Mouse (Mus musculus): ENCODE results near the gene Nt5dc2. TPM values are rescaled to one million over a fixed set of nuclear protein-coding genes. Genes with fewer than 3 reads are reported as not detected.

The Nt5dc2 gene
- total RNA-seq, 2 experiments from 2014 or later, result 27.0 to 32.7 TPM

DNA sequence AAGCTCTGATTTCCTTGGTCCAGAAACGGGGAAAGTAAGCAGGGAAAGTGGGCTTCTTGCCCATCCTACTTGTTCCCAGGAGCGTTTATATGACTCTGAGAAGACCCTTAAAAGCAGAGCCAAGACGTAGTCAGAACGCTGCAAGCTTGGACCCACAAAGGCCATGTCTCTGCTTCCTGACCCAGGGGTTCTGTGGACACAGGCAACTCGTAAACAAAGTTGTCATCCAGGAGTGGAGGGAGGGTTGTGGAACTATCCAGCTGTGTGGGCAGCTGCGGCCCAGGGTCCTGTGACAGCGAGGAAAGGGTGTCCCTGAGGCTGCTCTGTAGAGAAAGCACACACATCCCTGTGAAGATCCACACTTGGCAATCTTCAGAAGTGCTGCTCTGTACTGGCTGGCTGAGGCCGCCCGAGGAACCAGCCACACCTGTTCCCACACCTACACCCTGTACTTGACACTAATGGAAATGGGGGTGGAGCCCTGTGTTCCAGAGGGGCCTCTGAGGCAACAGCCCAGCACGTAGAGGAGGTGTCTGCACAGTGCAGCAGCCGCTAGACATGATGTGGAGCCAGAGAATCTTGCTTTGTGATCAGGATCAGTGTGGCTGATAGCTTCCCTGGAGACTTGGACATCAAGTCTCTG, 2.3 kb downstream of the Nt5dc2 start:
- DNase-seq (ENCODE audit: low spot score in 2 of 2), result peak in 1 of 2 experiments; percentile 18

DNA sequence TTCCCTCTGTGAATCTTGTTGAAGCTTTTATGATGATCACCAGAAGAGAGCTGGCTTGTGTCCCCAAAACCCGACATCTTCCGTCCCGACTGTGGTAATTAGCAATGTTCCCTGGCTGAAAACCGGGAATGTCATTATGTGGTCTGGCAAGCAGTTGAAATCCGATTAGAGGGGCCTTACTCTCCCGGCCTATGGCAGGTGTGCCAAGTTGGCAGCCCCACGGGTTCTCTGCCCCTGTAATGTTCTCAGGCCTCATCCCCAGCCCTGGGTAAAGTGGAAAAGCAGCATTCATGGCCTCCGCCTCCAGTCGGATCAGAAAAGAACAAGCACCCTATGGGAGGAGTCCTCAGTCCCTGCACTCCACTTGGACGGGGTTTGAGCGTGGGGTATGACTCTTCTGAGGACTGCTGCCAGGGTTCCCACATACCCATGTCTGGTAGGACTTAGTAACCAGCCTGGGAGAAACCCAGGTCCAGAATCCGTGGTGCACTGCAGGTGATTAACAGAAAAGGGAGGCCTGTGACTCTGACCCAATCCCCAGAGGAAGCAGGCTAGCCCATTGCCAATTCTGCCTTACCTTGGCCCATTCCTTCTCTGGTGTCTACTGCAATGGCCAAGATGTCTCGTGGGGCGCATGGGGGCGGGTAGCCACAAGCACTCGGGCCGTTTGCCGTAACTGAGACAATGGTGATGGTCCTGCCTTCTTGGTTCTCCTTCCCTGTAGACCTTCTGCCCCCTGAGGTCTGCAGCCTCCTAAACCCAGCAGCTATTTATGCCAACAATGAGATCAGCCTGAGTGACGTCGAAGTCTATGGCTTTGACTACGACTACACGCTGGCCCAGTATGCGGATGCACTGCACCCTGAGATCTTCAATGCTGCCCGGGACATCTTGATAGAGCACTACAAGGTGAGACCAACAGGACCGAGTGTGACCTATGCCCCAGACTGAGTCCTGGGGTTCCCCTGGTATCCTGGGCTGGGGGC, 3.5 kb downstream of the Nt5dc2 start:
- peak in 1 of 2 experiments; percentile 21 for DNase-seq (ENCODE audit: low spot score in 2 of 2)

DNA sequence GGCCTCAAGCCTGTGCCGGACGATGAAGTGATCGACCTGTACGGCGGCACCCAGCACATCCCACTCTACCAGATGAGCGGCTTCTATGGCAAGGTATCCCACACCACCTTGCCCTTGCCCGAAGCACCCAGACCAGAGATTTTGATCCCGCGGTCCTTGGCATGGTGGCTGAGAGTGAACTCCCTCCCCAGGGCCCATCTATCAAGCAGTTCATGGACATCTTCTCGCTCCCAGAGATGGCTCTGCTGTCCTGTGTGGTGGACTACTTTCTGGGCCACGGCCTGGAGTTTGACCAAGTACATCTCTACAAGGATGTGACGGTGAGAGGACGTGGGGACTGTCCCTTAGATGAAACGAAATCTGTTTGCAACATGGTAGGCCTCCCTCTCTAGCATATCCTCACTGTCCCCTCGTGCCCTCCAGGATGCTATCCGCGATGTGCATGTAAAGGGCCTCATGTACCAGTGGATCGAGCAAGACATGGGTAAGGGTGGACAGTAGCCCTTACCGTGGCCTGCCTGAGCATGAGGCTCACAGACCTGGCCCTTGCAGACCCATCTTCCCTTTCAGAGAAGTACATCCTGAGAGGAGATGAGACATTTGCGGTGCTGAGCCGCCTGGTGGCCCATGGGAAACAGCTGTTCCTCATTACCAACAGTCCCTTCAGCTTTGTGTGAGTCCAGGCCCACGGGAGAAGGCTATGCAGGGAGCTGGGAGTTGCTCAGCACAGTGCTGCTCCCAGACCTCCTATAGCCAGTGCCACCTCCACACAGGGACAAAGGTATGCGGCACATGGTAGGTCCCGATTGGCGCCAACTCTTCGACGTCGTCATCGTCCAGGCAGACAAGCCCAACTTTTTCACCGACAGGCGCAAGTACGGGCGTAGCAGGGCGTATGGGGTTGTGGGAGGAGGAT, 4.9 kb downstream of the Nt5dc2 start:
- DNase-seq (ENCODE audit: low spot score in 2 of 2), result peak in 1 of 2 experiments; percentile 16

DNA sequence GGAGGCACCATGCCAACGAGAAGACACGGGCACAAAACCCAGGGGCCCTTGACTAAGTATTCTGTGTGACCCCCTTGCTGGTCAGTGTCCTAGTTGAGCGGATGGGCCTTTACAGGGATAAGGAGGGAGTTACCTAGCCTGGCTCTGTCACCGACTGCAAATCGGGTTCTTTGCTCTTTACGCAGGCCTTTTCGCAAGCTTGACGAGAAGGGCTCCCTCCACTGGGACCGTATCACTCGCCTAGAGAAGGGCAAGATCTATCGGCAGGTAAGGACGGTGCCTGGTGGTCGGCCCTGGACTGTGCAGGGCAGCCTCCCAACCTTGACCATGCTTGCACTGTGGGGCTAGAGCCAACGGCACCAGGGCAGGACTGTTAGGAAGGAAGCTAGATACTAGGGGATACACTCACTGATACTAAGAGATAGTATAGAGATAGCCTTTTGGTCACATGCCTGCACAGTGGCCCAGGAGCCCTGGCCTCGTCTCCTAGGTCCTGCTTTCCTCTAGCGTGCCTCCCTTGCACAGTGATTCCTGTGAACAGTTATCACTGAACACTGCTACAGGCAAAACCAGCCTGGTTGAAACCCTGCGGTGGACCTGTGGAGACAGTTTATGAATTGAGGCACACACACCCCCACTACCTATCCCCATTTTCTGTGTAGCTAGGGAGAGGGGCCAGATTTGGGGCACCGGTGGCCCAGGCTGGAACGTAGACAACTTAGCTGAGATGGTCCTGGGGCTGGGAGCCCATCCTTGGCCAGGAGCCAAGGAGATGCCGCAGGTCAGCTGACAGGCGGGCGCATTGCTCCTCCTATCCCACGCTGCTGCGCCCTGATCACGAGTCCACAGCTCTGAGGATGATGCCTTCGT, 5.8 kb downstream of the Nt5dc2 start:
- peak in 1 of 2 experiments; percentile 21 for DNase-seq (ENCODE audit: low spot score in 2 of 2)

DNA sequence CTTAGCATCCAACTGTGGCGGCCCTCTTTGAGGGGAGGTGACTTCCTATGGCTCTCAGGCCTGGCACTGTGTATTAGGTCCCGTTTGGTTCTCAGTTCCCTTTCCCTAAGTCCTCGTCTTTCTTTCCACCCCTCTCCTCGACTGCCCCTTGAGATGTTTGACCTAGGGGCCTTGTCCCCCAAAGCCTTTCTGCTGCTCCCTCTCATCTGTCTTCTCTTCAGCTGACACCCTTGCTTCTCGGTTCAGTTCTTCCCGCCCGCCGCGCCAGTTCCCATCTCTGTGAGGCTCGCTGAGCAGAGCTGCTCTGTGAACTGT, 6.4 kb downstream of the Nt5dc2 start:
- DNase-seq (ENCODE audit: low spot score in 2 of 2), result peak in 1 of 2 experiments; percentile 21

DNA sequence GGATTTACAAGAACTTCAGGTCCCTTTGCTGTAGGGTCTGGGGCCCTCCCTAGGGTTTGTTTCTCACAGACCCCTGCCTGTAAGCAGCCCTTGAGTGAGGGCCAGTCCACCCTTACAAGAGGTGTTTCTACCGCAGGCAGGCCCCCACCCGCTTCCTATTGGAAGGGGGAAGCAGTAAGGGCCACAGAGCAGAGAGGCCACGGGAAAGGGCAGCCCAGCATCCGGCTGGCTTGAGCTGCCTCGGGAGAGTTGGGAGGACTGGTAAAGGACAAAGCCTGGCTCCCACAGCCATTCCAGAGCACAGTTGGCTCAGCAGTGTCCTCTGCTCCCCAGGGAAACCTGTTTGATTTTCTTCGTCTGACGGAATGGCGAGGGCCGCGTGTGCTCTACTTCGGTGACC, 6.9 kb downstream of the Nt5dc2 start:
- peak in 1 of 2 experiments; percentile 29 for DNase-seq (ENCODE audit: low spot score in 2 of 2)

DNA sequence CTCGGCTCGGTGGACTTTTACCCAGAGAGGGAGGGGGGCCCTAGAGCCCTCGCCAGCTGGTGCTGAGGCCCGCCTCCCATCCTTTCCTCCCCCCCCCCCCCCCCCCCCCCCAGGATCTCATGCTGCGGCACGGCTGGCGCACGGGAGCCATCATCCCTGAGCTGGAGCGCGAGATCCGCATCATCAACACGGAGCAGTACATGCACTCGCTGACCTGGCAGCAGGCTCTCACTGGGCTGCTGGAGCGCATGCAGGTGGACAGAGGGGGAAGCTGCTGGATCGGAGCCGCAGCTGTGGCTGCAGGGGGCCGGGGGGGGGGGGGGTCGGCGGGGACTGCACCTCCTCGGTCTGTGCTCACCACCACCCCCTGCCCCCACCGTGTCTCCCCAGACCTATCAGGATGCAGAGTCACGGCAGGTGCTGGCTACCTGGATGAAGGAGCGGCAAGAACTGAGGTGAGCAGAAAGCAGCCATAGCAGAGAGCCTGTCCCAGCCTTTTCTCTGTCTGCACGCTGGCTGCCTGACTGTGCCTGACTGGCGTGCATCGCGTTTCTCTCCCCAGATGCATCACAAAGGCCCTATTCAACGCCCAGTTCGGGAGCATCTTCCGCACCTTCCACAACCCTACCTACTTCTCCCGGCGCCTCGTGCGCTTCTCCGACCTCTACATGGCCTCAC, 7.5 kb downstream of the Nt5dc2 start:
- DNase-seq (ENCODE audit: low spot score in 2 of 2), result peak in 1 of 2 experiments; percentile 19

DNA sequence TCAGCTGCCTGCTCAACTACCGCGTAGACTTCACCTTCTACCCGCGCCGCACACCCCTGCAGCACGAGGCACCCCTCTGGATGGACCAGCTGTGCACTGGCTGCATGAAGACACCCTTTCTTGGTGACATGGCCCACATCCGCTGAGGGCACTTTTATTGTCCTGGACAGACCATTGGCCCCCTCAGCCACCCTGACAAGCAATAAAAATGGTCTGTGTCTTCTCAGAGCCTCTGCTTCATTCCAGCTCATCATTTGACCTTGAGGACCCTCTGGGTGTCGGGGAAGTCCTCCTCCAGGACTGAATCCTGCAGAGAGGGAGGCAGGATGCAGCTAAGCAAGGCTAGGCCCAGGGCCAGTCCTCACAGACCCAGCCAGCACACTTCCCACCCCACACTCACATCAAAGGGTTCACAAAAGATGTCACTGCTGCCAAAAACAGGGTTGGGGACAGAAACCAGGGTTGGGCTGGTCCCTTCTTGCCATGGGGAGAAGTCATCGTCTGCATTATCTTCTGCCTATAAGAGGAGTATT, 8.1 kb downstream of the Nt5dc2 start:
- DNase-seq (ENCODE audit: low spot score in 2 of 2), result no peak

DNA sequence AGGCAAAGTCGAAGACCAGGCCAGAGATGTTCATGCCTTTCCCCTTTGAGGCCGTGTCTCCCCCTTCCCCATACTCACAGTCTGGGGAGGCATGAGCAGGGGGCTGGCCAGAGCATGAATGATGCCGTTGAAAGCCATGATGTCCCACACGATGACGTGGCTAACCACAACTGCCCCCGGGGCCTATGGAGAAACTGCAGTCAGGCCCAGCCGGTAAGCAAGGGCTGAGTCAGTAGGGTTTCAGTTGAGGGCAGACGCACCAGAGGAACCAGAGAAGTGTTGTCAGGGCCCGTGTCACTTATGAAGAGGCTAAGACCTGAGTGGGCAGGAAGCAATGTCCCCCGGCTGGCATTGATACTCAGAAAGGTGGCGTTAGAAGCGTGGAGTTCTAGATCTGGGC, 8.8 kb downstream of the Nt5dc2 start:
- no peak for DNase-seq (ENCODE audit: low spot score in 2 of 2)

DNA sequence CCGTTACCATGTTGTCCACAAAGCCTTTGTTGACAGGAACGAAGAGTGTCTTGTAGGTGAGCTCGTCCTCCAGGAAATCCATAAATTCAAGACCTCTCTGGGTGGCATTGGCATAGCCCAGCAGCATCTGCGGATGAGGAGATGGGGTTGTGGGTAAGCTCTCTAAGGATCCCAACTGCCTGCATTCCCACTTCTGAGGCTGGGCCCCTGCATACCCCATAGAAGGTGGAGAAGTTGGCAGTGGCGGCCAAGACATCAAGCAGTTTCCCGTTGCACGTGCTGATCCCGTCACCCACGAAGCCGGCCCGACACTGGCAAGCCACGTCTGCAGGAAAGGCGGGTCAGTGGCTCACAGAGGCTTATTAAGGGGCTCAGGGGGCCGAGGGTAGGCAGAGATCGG, 9.3 kb downstream of the Nt5dc2 start:
- DNase-seq (ENCODE audit: low spot score in 2 of 2), result no peak

DNA sequence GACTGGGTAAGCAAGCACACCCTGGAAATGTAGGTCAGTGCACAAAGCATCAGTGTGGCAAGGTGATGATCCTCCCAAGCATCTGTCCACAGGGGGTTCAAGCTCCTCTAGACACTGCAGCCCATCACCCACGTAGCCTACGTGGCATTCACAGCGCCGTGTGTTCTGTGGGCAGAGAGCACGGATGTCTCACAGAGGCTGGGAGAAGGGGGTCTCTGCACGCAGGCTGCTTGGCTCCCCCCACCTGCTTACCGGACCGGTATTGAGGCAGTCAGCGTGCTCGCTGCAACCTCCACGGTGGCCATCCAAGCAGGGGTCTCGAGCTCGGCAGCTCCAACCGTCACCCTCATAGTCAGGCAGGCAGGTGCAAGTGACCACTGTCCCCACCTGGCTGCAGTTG, 10.2 kb downstream of the Nt5dc2 start:
- no peak for DNase-seq (ENCODE audit: low spot score in 2 of 2)

DNA sequence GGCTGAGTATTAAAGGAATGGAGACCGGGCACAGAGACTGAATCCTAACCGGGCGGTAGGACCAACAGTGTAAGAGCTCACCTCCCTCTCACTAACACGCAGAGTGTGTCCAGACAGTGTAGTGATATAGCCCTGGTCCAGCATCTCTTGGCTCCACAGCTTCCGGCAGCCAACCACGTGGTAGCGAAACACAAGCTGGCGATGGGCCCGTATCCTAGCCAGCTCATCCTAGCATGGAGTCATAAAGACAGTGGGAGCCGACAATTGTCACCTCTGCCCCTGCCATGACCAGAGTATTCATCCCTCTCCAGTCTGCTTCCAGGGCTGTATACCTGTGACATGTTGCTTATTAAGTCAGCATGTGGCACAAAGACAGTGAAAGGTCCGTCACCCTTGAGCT, 14.8 kb downstream of the Nt5dc2 start:
- no peak for DNase-seq (ENCODE audit: low spot score in 2 of 2)

DNA sequence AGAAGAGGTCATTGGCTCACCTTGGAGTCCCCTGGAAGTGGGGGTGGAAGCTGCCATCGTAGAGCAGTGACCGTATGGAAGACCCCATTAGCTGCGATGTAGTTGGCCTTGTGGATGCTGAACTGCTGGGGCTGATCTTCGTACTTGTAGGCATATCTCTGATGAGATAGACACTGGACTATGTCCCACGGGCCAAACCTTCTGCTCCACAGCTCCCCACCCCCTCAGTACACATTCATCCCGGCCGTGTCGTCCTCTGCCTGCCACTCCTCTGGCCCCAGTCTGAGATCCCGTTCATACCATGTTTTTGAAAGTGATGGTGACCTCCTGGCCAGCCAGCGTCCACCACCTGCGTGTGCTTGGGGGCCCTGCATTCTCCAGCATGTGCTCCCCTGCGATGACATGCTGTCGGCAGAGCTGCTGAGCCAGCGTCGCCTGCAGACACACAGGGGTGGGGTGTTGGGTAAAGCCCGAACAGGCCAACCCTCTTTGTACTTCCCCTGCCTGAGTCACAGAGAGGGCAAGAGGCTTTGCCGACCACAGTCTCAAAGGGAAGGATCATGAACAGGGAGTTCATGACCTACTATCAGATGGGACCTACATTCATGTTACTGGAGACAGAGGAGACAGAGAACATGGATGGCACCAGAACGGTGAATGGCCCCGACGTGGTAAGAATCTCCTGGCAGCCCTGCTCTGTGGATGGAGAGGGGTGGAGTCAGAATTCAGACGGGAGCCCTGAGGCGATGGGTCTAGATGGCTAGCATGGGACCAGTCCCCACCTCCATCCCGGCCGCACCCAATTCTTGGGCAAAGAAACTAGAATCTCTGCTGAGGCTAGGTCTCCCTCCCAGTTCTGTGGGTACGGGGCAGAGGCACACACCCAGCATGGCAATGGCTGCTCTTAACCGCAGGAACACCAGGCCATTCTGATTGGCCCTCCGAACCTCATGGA, 29.6 kb downstream of the Nt5dc2 start:
- no peak for DNase-seq (ENCODE audit: low spot score in 2 of 2)

DNA sequence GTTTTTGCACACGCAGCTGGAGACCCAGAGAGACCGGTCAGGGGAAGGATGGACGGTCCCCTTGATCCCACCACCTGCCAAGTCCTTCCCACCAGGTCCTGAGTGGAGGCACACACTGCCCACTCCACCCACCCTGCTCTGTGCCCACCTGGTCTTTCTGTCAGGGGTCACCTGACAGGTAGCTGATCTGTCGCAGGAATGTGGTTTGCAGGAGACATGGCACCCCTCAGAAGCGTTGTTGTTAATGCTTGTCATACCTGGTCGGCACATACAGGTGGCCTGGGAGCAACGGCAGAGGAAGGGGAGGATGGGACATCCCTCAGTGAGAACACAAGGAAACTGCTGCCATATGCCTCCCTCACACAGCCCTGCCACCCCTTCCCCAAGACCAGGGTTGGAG, 30.3 kb downstream of the Nt5dc2 start:
- no peak for DNase-seq (ENCODE audit: low spot score in 2 of 2)

DNA sequence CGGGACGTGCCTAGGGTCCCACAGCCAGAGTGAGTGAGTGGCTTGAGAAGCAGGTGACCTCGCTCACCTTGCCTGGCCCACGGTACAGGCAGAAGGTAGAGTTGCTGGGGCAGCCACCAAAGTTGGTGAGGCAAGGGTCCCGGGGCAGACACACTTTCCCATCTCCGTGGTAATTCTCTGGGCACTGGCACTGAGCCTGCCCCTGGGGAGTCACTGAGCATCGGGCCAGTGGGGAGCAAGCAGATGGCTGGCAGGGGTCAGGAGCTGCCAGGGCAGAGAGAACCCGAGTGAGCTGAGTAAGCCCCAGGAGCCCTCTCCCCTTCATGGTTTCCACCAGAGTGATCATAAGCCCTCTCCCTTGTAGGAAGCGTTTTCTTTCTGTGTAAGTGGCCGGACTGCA, 30.8 kb downstream of the Nt5dc2 start:
- DNase-seq (ENCODE audit: low spot score in 2 of 2), result no peak

DNA sequence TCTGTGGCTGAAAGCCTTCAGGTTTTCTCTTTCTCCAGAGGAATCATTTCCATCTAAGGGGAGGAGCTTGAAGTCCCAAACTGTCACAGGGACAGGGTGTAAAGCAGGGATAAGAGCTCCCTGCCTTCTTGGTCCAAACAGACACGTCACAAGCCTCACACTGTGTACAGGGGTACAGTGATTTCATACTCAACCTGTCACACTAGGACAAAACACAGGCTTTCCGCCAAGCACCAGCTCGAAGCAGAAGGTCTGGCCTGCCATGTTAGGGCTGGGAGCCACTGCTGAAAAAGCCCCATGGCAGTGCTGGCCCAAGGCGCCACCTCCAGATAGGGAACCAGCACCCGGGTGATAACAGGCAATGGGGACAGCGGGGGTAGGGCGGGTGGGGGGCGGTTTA, 33.2 kb downstream of the Nt5dc2 start:
- DNase-seq (ENCODE audit: low spot score in 2 of 2), result no peak

DNA sequence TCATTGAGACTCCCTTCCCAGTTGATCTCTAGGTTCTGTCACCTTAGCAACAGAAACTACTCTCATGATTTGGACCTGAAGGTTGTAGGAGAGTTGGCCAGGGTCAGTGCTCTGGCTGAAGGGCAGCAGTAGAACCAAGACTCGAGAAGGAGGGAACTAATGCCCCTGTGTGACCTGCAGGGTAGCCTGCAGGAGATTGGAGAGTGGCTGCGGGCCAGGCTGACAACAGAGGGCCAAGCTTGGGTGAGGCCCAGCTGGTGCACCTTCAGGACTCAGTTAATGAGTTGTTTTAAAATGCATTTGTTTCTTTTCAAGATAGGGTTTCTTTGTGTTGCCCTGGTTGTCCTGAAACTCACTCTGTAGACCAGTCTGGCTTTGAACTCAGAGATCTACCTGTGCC, 34.2 kb downstream of the Nt5dc2 start:
- no peak for DNase-seq (ENCODE audit: low spot score in 2 of 2)

DNA sequence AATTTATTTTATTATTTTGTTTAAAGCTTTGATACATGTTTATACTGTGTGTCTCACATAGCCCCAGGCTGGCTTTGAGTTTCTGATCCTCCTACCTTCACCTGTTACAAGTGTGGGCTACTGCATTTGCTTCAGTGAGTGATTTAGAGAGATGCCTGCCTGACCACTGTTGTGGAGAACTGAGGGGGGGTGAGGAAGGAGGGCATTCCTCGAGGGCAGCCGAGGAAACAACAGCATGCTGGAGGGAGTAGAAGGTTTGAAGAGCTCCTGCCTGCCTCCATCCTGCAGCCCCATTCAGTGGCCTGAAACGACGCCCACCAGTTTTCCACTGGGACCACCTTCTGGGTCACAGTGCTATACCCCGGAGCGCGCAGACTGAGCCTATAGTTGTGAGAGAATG, 34.6 kb downstream of the Nt5dc2 start:
- DNase-seq (ENCODE audit: low spot score in 2 of 2), result no peak
